Mouse (Mus musculus): ENCODE results near the gene Best3. TPM values are rescaled to one million over a fixed set of nuclear protein-coding genes. Genes with fewer than 3 reads are reported as not detected.

Best3 gene
- polyA plus RNA-seq, 1 experiment from 2014 or later: 0.12 TPM

- Histone ChIP-seq H3K27ac (replicated peaks) (no peak overlapping the region), H3K4me3 (no peak overlapping the region), H3K27me3 (ENCODE audit: low read depth, poor library complexity, severe bottlenecking) (peaks cover 3% of the 10 kb centered on the region; the same call in 1 of the 2 replicates), H3K4me1 (peaks cover 20% of the 10 kb centered on the region), H3K9me3 (replicated peaks) (no peaks in the 10 kb centered on the region), H3K36me3 (peaks cover 62% of the 10 kb centered on the region)
- DNase-seq (ENCODE audit: low spot score): no peak
- 83% methylated on average over 4 of the region's 4 CpGs for WGBS
These were observed 63.1 kb downstream of the Best3 start for GRCm38 (mm10) chr10:117049253-117049652.

GRCm38 (mm10) chr10:117049961-117050597 is 64.0 kb downstream of the Best3 start:
- Histone ChIP-seq H3K4me1 (peaks cover 19% of the 10 kb centered on the region), H3K27ac (replicated peaks) (no peak overlapping the region), H3K27me3 (ENCODE audit: low read depth, poor library complexity, severe bottlenecking) (peaks cover 3% of the 10 kb centered on the region; the same call in 1 of the 2 replicates), H3K9me3 (replicated peaks) (no peaks in the 10 kb centered on the region), H3K36me3 (peaks cover 70% of the 10 kb centered on the region), H3K4me3 (no peak overlapping the region)
- WGBS: 88% methylated on average over 4 of the region's 4 CpGs
- DNase-seq (ENCODE audit: low spot score): no peak

GRCm38 (mm10) chr10:117055668-117056067 is 69.6 kb downstream of the Best3 start:
- no peak for DNase-seq (ENCODE audit: low spot score)
- Histone ChIP-seq H3K36me3 (peaks cover 100% of the 10 kb centered on the region), H3K9me3 (replicated peaks) (no peaks in the 10 kb centered on the region), H3K27ac (replicated peaks) (no peak overlapping the region), H3K4me3 (no peak overlapping the region), H3K4me1 (no peaks in the 10 kb centered on the region), H3K27me3 (ENCODE audit: low read depth, poor library complexity, severe bottlenecking) (no peaks in the 10 kb centered on the region)
- 92% methylated on average over 4 of the region's 4 CpGs for WGBS

- 4% methylated on average over 15 of the region's 15 CpGs for WGBS
- H3K4me1 ChIP-seq: peaks cover 8% of the 10 kb centered on the region
- peaks cover 44% of the 10 kb centered on the region for H3K36me3 ChIP-seq
- no peaks in the 10 kb centered on the region for H3K9me3 ChIP-seq (replicated peaks)
- no peaks in the 10 kb centered on the region for H3K27me3 ChIP-seq (ENCODE audit: low read depth, poor library complexity, severe bottlenecking)
- H3K4me3 ChIP-seq: peak overlapping the region; percentile 83
- peak overlapping the region; percentile 92 for H3K27ac ChIP-seq (replicated peaks)
- no peak for DNase-seq (ENCODE audit: low spot score)
These were observed 76.8 kb downstream of the Best3 start for GRCm38 (mm10) chr10:117062894-117063253.

- H3K9me3 ChIP-seq (replicated peaks): no peaks in the 10 kb centered on the region
- H3K27ac ChIP-seq (replicated peaks): peak within 1 kb of the TSS; percentile 92
- no peaks in the 10 kb centered on the region for H3K27me3 ChIP-seq (ENCODE audit: low read depth, poor library complexity, severe bottlenecking)
- H3K4me3 ChIP-seq: peak within 1 kb of the TSS; percentile 83
- DNase-seq (ENCODE audit: low spot score): peak; percentile 98
- under 1% methylated on average over 68 of the region's 68 CpGs for WGBS
- H3K4me1 ChIP-seq: peaks cover 8% of the 10 kb centered on the region
- H3K36me3 ChIP-seq: peaks cover 38% of the 10 kb centered on the region
These were observed 77.3 kb downstream of the Best3 start, which contains the start of gene Cct2 for GRCm38 (mm10) chr10:117063254-117064021. Cct2 (minus strand) TSS chr10:117063814.

- 11% methylated on average over 7 of the region's 7 CpGs for WGBS
- DNase-seq (ENCODE audit: low spot score): peak; percentile 29
- Histone ChIP-seq H3K9me3 (replicated peaks) (no peaks in the 10 kb centered on the region), H3K4me1 (peaks cover 8% of the 10 kb centered on the region), H3K27me3 (ENCODE audit: low read depth, poor library complexity, severe bottlenecking) (no peaks in the 10 kb centered on the region), H3K4me3 (peak overlapping the region; percentile 83), H3K36me3 (peaks cover 33% of the 10 kb centered on the region), H3K27ac (replicated peaks) (peak overlapping the region; percentile 92)
These were observed 78.0 kb downstream of the Best3 start for GRCm38 (mm10) chr10:117064076-117064475.

GRCm38 (mm10) chr10:117069109-117069508 is 83.0 kb downstream of the Best3 start:
- DNase-seq (ENCODE audit: low spot score): no peak
- 94% methylated on average over 3 of the region's 3 CpGs for WGBS
- H3K36me3 ChIP-seq: peaks cover 51% of the 10 kb centered on the region

GRCm38 (mm10) chr10:117072191-117072888 is 86.2 kb downstream of the Best3 start:
- H3K36me3 ChIP-seq: peaks cover 79% of the 10 kb centered on the region
- H3K9me3 ChIP-seq (replicated peaks): no peaks in the 10 kb centered on the region
- WGBS: 92% methylated on average over 18 of the region's 18 CpGs
- H3K4me1 ChIP-seq: no peaks in the 10 kb centered on the region
- no peaks in the 10 kb centered on the region for H3K27me3 ChIP-seq (ENCODE audit: low read depth, poor library complexity, severe bottlenecking)
- no peak overlapping the region for H3K4me3 ChIP-seq
- no peak for DNase-seq (ENCODE audit: low spot score)
- H3K27ac ChIP-seq (replicated peaks): no peak overlapping the region

More at GRCm38 (mm10) chr10:117069109-117069508, 83.0 kb downstream of the Best3 start:
- no peaks in the 10 kb centered on the region for H3K4me1 ChIP-seq
- no peak overlapping the region for H3K27ac ChIP-seq (replicated peaks)
- no peaks in the 10 kb centered on the region for H3K27me3 ChIP-seq (ENCODE audit: low read depth, poor library complexity, severe bottlenecking)
- H3K4me3 ChIP-seq: no peak overlapping the region
- no peaks in the 10 kb centered on the region for H3K9me3 ChIP-seq (replicated peaks)

GRCm38 (mm10) chr10:117073176-117073575 is 87.1 kb downstream of the Best3 start:
- Histone ChIP-seq H3K27ac (replicated peaks) (no peak overlapping the region), H3K4me1 (no peaks in the 10 kb centered on the region), H3K4me3 (no peak overlapping the region), H3K9me3 (replicated peaks) (no peaks in the 10 kb centered on the region), H3K27me3 (ENCODE audit: low read depth, poor library complexity, severe bottlenecking) (no peaks in the 10 kb centered on the region), H3K36me3 (peaks cover 87% of the 10 kb centered on the region)
- no peak for DNase-seq (ENCODE audit: low spot score)
- 92% methylated on average over 7 of the region's 7 CpGs for WGBS

Other genes with a start within 250 kb of the Best3 start
- gene Myrfl, start 89.4 kb upstream of the Best3 start, polyA plus RNA-seq (2016; fragmentation: Nextera tagmentation; extraction: Ambion mirVana): 0.06 and 0.07 TPM in 2 replicates
- gene Rab3ip, start 35.5 kb upstream of the Best3 start, polyA plus RNA-seq (2016; fragmentation: Nextera tagmentation; extraction: Ambion mirVana): 43.2 and 47.3 TPM in 2 replicates
- gene Gm10271, start 13.7 kb upstream of the Best3 start, polyA plus RNA-seq (2016; fragmentation: Nextera tagmentation; extraction: Ambion mirVana): not detected in 2 replicates
- 0.11 TPM in 1 of 2 replicates, not detected in the other for gene Lrrc10, start 59.0 kb downstream of the Best3 start, polyA plus RNA-seq (2016; fragmentation: Nextera tagmentation; extraction: Ambion mirVana)
- gene Cct2, start 77.5 kb downstream of the Best3 start, polyA plus RNA-seq (2016; fragmentation: Nextera tagmentation; extraction: Ambion mirVana): 290 and 327 TPM in 2 replicates
- gene Frs2, start 162.2 kb downstream of the Best3 start, polyA plus RNA-seq (2016; fragmentation: Nextera tagmentation; extraction: Ambion mirVana): 16.0 and 21.1 TPM in 2 replicates
- 124 and 130 TPM in 2 replicates for gene Yeats4, start 238.2 kb downstream of the Best3 start, polyA plus RNA-seq (2016; fragmentation: Nextera tagmentation; extraction: Ambion mirVana)

Data from midbrain, embryonic 10.5 days (tissue).